Mouse (Mus musculus) T-cell, adult 2 months (primary cell): ENCODE results near the gene Ptpn22.
A peak's percentile ranks its signal among the peaks of the same experiment; 100 is the strongest.
"Not testable (repeated sequence)": the region's sequence is repeated elsewhere in the genome, so short reads cannot be mapped to it uniquely, and the experiment has no call there.

ENCODE experiments used
- DNase-seq: peaks from one replicate; pipeline ENCODE4 v3.0.0; 2022; ENCODE audit warnings: low spot score

The Ptpn22 gene

GRCm38 (mm10) chr3:103858881-103859801, at the start of gene Ptpn22:
Ptpn22 (plus strand) TSS chr3:103859795.
- peak; percentile 61 for DNase-seq

- DNase-seq: no peak
Measured at GRCm38 (mm10) chr3:103809799-103810150, 49.8 kb upstream of the Ptpn22 start.

GRCm38 (mm10) chr3:103810967-103811366, 48.6 kb upstream of the Ptpn22 start:
- no peak for DNase-seq

- DNase-seq: no peak
Measured at GRCm38 (mm10) chr3:103827548-103827947, 32.0 kb upstream of the Ptpn22 start.

GRCm38 (mm10) chr3:103829036-103829435, 30.6 kb upstream of the Ptpn22 start:
- no peak for DNase-seq

- not testable (repeated sequence) for DNase-seq
Measured at GRCm38 (mm10) chr3:103830681-103831080, 28.9 kb upstream of the Ptpn22 start.

GRCm38 (mm10) chr3:103831146-103831545, 28.4 kb upstream of the Ptpn22 start:
- no peak for DNase-seq

GRCm38 (mm10) chr3:103832426-103832825, 27.2 kb upstream of the Ptpn22 start, which contains the start of gene Bcl2l15:
Bcl2l15 (plus strand) TSS chr3:103832601.
- DNase-seq: no peak

- DNase-seq: no peak
Measured at GRCm38 (mm10) chr3:103834001-103834400, 25.6 kb upstream of the Ptpn22 start.

- no peak for DNase-seq
Measured at GRCm38 (mm10) chr3:103835272-103835950, 24.2 kb upstream of the Ptpn22 start.

GRCm38 (mm10) chr3:103835951-103836310, 23.7 kb upstream of the Ptpn22 start:
- DNase-seq: no peak

GRCm38 (mm10) chr3:103836453-103836852, 23.1 kb upstream of the Ptpn22 start:
- DNase-seq: no peak

- DNase-seq: no peak
Measured at GRCm38 (mm10) chr3:103839711-103840110, 19.9 kb upstream of the Ptpn22 start.

- not testable (repeated sequence) for DNase-seq
Measured at GRCm38 (mm10) chr3:103840195-103840594, 19.4 kb upstream of the Ptpn22 start.

- not testable (repeated sequence) for DNase-seq
Measured at GRCm38 (mm10) chr3:103840946-103841345, 18.6 kb upstream of the Ptpn22 start.

GRCm38 (mm10) chr3:103850644-103851363, 8.8 kb upstream of the Ptpn22 start:
- DNase-seq: no peak

GRCm38 (mm10) chr3:103851481-103851880, 8.1 kb upstream of the Ptpn22 start:
- no peak for DNase-seq

- peak; percentile 11 for DNase-seq
Measured at GRCm38 (mm10) chr3:103851882-103852281, 7.7 kb upstream of the Ptpn22 start.

GRCm38 (mm10) chr3:103852565-103853299, 6.9 kb upstream of the Ptpn22 start:
- peak; percentile 84 for DNase-seq

- no peak for DNase-seq
Measured at GRCm38 (mm10) chr3:103853804-103854203, 5.8 kb upstream of the Ptpn22 start.

GRCm38 (mm10) chr3:103857036-103857805, 2.4 kb upstream of the Ptpn22 start:
- peak; percentile 61 for DNase-seq
